9 mouse cellular contexts compared by ENCODE assay signal in genomic region chr2:160620279-160620963, GRCm38 (mm10). TPM values are rescaled to one million over a fixed set of nuclear protein-coding genes. Genes with fewer than 3 reads are reported as not detected.
DNase-seq lines count a peak whose midpoint lies in the region; ATAC-seq lines count a peak whose summit lies in the region.
"Had no signal": no experiment of that assay in that cellular context is flagged by ENCODE, and none has a peak within 500 bp of the region (broad histone marks: within the 10 kb centered on the region; RNA-seq: fewer than 3 reads in every experiment).

No protein-coding gene starts in this region.

- H3K4me2 ChIP-seq in lung, embryonic 16.5 days (ENCODE audit: low read depth, low read length) = peak overlapping the region; percentile 24
- H3K4me2 ChIP-seq in intestine, embryonic 15.5 days (replicated peaks) = peak overlapping the region; percentile 49
- no peak overlapping the region for H3K4me2 ChIP-seq in stomach, embryonic 14.5 days (replicated peaks; ENCODE audit: low read depth, low read length)
- H3K4me2 ChIP-seq in hindbrain, embryonic 13.5 days = no peak overlapping the region
- H3K4me2 ChIP-seq: midbrain, embryonic 15.5 days had no signal

- no peak overlapping the region for H3K9ac ChIP-seq in lung, embryonic 16.5 days (ENCODE audit: low read length)
- H3K9ac ChIP-seq in intestine, embryonic 15.5 days = no peak overlapping the region
- H3K9ac ChIP-seq in stomach, embryonic 14.5 days (replicated peaks; ENCODE audit: low read depth, low read length) = no peak overlapping the region
- no peak overlapping the region for H3K9ac ChIP-seq in hindbrain, embryonic 13.5 days
- H3K9ac ChIP-seq: midbrain, embryonic 15.5 days had no signal

- H3K36me3 ChIP-seq in lung, embryonic 16.5 days (ENCODE audit: control insufficient read depth, insufficient read depth, low read length) = no peaks in the 10 kb centered on the region
- no peaks in the 10 kb centered on the region for H3K36me3 ChIP-seq in intestine, embryonic 15.5 days
- no peaks in the 10 kb centered on the region for H3K36me3 ChIP-seq in stomach, embryonic 14.5 days (ENCODE audit: control insufficient read depth, insufficient read depth, low read length)
- H3K36me3 ChIP-seq in hindbrain, embryonic 13.5 days = no peaks in the 10 kb centered on the region
- H3K36me3 ChIP-seq: midbrain, embryonic 15.5 days had no signal

- no peaks in the 10 kb centered on the region for H3K27me3 ChIP-seq in lung, embryonic 16.5 days (ENCODE audit: control insufficient read depth, insufficient read depth, low read depth, low read length)
- no peaks in the 10 kb centered on the region for H3K27me3 ChIP-seq in intestine, embryonic 15.5 days (replicated peaks)
- H3K27me3 ChIP-seq in stomach, embryonic 14.5 days (ENCODE audit: control insufficient read depth, insufficient read depth, low read length) = no peaks in the 10 kb centered on the region
- no peaks in the 10 kb centered on the region for H3K27me3 ChIP-seq in hindbrain, embryonic 13.5 days
- H3K27me3 ChIP-seq: midbrain, embryonic 15.5 days had no signal

- H3K4me3 ChIP-seq in lung, embryonic 16.5 days (ENCODE audit: low read length) = no peak overlapping the region
- no peak overlapping the region for H3K4me3 ChIP-seq in intestine, embryonic 15.5 days (replicated peaks)
- H3K4me3 ChIP-seq in stomach, embryonic 14.5 days (ENCODE audit: low read depth, low read length) = no peak overlapping the region
- no peak overlapping the region for H3K4me3 ChIP-seq in hindbrain, embryonic 13.5 days
- H3K4me3 ChIP-seq: layer of hippocampus, adult 2 months; midbrain, embryonic 15.5 days had no signal

- peak overlapping the region; percentile 67 for H3K27ac ChIP-seq in lung, embryonic 16.5 days (ENCODE audit: low read length)
- peak overlapping the region; percentile 56 for H3K27ac ChIP-seq in intestine, embryonic 15.5 days
- peak overlapping the region; percentile 24; the same call in 1 of the 2 replicates for H3K27ac ChIP-seq in stomach, embryonic 14.5 days (ENCODE audit: low read length)
- H3K27ac ChIP-seq in hindbrain, embryonic 13.5 days = no peak overlapping the region
- H3K27ac ChIP-seq: layer of hippocampus, adult 2 months; midbrain, embryonic 15.5 days had no signal

- no peak for DNase-seq in lung, postnatal 14 days
- DNase-seq in fibroblast of lung, adult 2 months (ENCODE audit: low read depth) = peak; percentile 23
- DNase-seq in gastrocnemius, adult 8-10 months (ENCODE audit: low spot score in 2 of 2) = no peak

- 56% methylated on average over 6 of the region's 6 CpGs for WGBS in lung, embryonic 16.5 days
- WGBS in intestine, embryonic 15.5 days = 61% methylated on average over 6 of the region's 6 CpGs
- 72% methylated on average over 6 of the region's 6 CpGs for WGBS in stomach, embryonic 14.5 days
- 79% methylated on average over 6 of the region's 6 CpGs for WGBS in hindbrain, embryonic 13.5 days

- peak; percentile 2; the same call in 1 of the 2 replicates for ATAC-seq in lung, embryonic 16.5 days (ENCODE audit: low read depth)
- ATAC-seq in intestine, embryonic 15.5 days = peak; percentile 15
- no peak for ATAC-seq in stomach, embryonic 14.5 days (ENCODE audit: insufficient number of reproducible peaks, insufficient read depth, low FRiP score, low read depth)
- ATAC-seq in hindbrain, embryonic 13.5 days (ENCODE audit: low FRiP score) = no peak
- ATAC-seq: midbrain, embryonic 15.5 days had no signal

- peaks cover 33% of the 10 kb centered on the region for H3K4me1 ChIP-seq in lung, embryonic 16.5 days (replicated peaks; ENCODE audit: control insufficient read depth, insufficient read depth, low read length)
- peaks cover 28% of the 10 kb centered on the region for H3K4me1 ChIP-seq in intestine, embryonic 15.5 days (replicated peaks)
- H3K4me1 ChIP-seq in stomach, embryonic 14.5 days (ENCODE audit: control insufficient read depth, insufficient read depth, low read length) = peaks cover 32% of the 10 kb centered on the region
- H3K4me1 ChIP-seq in hindbrain, embryonic 13.5 days (replicated peaks) = peaks cover 11% of the 10 kb centered on the region
- H3K4me1 ChIP-seq: midbrain, embryonic 15.5 days had no signal

- H3K9me3 ChIP-seq in lung, embryonic 16.5 days (ENCODE audit: control insufficient read depth, low read length) = no peaks in the 10 kb centered on the region
- H3K9me3 ChIP-seq in intestine, embryonic 15.5 days = no peaks in the 10 kb centered on the region
- peaks cover 4% of the 10 kb centered on the region; the same call in 1 of the 2 replicates for H3K9me3 ChIP-seq in stomach, embryonic 14.5 days (ENCODE audit: control insufficient read depth, low read depth, low read length)
- no peaks in the 10 kb centered on the region for H3K9me3 ChIP-seq in hindbrain, embryonic 13.5 days
- H3K9me3 ChIP-seq: midbrain, embryonic 15.5 days had no signal

RNA-seq across cellular contexts. Expression of gene Top1, which starts 25.3 kb away (rescaled TPM):
- polyA plus RNA-seq in lung, embryonic 16.5 days (2015; fragmentation: Nextera tagmentation; extraction: Ambion mirVana) = 66.4 and 72.5 TPM in 2 replicates
- polyA plus RNA-seq in intestine, embryonic 15.5 days (2015; fragmentation: Nextera tagmentation; extraction: Ambion mirVana) = 61.5 and 65.3 TPM in 2 replicates
- polyA plus RNA-seq in stomach, embryonic 14.5 days (2014; fragmentation: Nextera tagmentation; extraction: Ambion mirVana) = 78.6 and 88.5 TPM in 2 replicates
- 98.4 and 98.6 TPM in 2 replicates for polyA plus RNA-seq in hindbrain, embryonic 13.5 days (2015; fragmentation: Nextera tagmentation; extraction: Ambion mirVana)
- total RNA-seq in gastrocnemius, adult 8-10 months (2022) = 10 to 100 TPM; 34.2 to 39.3 (median 36.7) TPM

Comparison
In these comparisons a context has a peak if more than half of its experiments do, and no peak if none do; other contexts are left out.
1. ATAC-seq: peak in lung, embryonic 16.5 days (single experiment) and intestine, embryonic 15.5 days (single experiment); none in stomach, embryonic 14.5 days (single experiment) and hindbrain, embryonic 13.5 days (single experiment).
2. H3K4me2 ChIP-seq: peak in lung, embryonic 16.5 days (single experiment) and intestine, embryonic 15.5 days (single experiment); none in stomach, embryonic 14.5 days (single experiment) and hindbrain, embryonic 13.5 days (single experiment).